Mouse (Mus musculus) hindbrain, embryonic 14.5 days (tissue): ENCODE data around the gene Pald1. TPM values are rescaled to one million over a fixed set of nuclear protein-coding genes. Genes with fewer than 3 reads are reported as not detected.
A peak's percentile ranks its signal among the peaks of the same experiment; 100 is the strongest.

ENCODE experiments used
- ATAC-seq: fragments of 200-750 bp; cut with Nextera tagmentation; 2 replicates; pipeline ENCODE4 v1.8.0; 2017; ENCODE audit warnings: moderate number of reproducible peaks, mild to moderate bottlenecking, moderate TSS enrichment, moderate library complexity; ENCODE audit not compliant: low FRiP score
- DNase-seq: peaks from one replicate; pipeline ENCODE4 v3.0.0-alpha.2; 2015; ENCODE audit warnings: low spot score
- H3K27ac ChIP-seq: fragments of 300-500 bp; sonication (generic); 2 replicates; pipeline ENCODE4 v1.5.1; 2014; ENCODE audit warnings: mild to moderate bottlenecking, moderate library complexity
- H3K27me3 ChIP-seq: fragments of 300-500 bp; sonication (generic); 2 replicates; pipeline ENCODE4 v1.6.1; 2014; ENCODE audit warnings: mild to moderate bottlenecking, low read length, mixed read lengths; ENCODE audit not compliant: control insufficient read depth, insufficient read depth
- H3K36me3 ChIP-seq: fragments of 300-500 bp; sonication (generic); replicated peaks from 2 replicates; pipeline ENCODE4 v1.6.1; 2014; ENCODE audit not compliant: control insufficient read depth, insufficient read depth
- H3K4me1 ChIP-seq: fragments of 300-500 bp; sonication (generic); replicated peaks from 2 replicates; pipeline ENCODE4 v1.6.1; 2014; ENCODE audit warnings: antibody characterized with exemption, low read length, mixed read lengths; ENCODE audit not compliant: control insufficient read depth, insufficient read depth
- H3K4me2 ChIP-seq: fragments of 300-500 bp; sonication (generic); replicated peaks from 2 replicates; pipeline ENCODE4 v1.6.1; 2014; ENCODE audit warnings: mild to moderate bottlenecking, moderate library complexity
- H3K4me3 ChIP-seq: fragments of 300-500 bp; sonication (generic); replicated peaks from 2 replicates; pipeline ENCODE4 v1.5.1; 2014; ENCODE audit warnings: mild to moderate bottlenecking, low read length
- H3K9ac ChIP-seq: fragments of 300-500 bp; sonication (generic); 2 replicates; pipeline ENCODE4 v1.6.1; 2014
- H3K9me3 ChIP-seq: fragments of 300-500 bp; sonication (generic); 2 replicates; pipeline ENCODE4 v1.6.1; 2016; ENCODE audit warnings: low read length; ENCODE audit not compliant: control insufficient read depth
- WGBS: fragments of 180-500 bp; shearing (Covaris S2); extraction: QIAGEN DNeasy Blood & Tissue Kit; methylation state at CpG from one replicate; pipeline ENCODE4 v1.1.7; 2014; 5-methylcytosine and 5-hydroxymethylcytosine counted together
- polyA plus RNA-seq: library from polyadenylated mRNA; unstranded; fragments of >200 nt; fragmentation: Nextera tagmentation; extraction: Ambion mirVana; gene quantifications from 2 replicates; pipeline ENCODE4 v1.2.1, GENCODE M21; 2014

The Pald1 gene
- polyA plus RNA-seq, 1 experiment from 2014 or later, result 26.7 TPM

- DNase-seq, result no peak
- H3K27me3 ChIP-seq, result no peaks in the 10 kb centered on the region
- no peak overlapping the region for H3K4me3 ChIP-seq
- H3K36me3 ChIP-seq, result no peaks in the 10 kb centered on the region
- 86% methylated on average over 5 of the region's 5 CpGs for WGBS
- ATAC-seq, result no peak
- H3K9me3 ChIP-seq, result no peaks in the 10 kb centered on the region
- no peak overlapping the region for H3K27ac ChIP-seq
- H3K9ac ChIP-seq, result no peak overlapping the region
- H3K4me1 ChIP-seq, result no peaks in the 10 kb centered on the region
- no peak overlapping the region for H3K4me2 ChIP-seq
Observed at GRCm38 (mm10) chr10:61281115-61281514, 102.2 kb downstream of the Pald1 start.

GRCm38 (mm10) chr10:61277918-61278674 is 105.2 kb downstream of the Pald1 start:
- H3K4me2 ChIP-seq, result no peak overlapping the region
- ATAC-seq, result 0 out of 2 replicates have a peak, but pooled peaks have one; percentile 29
- no peaks in the 10 kb centered on the region for H3K36me3 ChIP-seq
- H3K9ac ChIP-seq, result no peak overlapping the region
- WGBS, result 51% methylated on average over 14 of the region's 14 CpGs
- no peak overlapping the region for H3K27ac ChIP-seq
- no peak overlapping the region for H3K4me3 ChIP-seq
- H3K27me3 ChIP-seq, result 0 out of 2 replicates have a peak, but pooled peaks cover 11% of the 10 kb centered on the region
- no peaks in the 10 kb centered on the region for H3K9me3 ChIP-seq
- DNase-seq, result no peak
- H3K4me1 ChIP-seq, result no peaks in the 10 kb centered on the region

- peaks cover 20% of the 10 kb centered on the region for H3K27me3 ChIP-seq
- no peak overlapping the region for H3K9ac ChIP-seq
- no peaks in the 10 kb centered on the region for H3K9me3 ChIP-seq
- DNase-seq, result no peak
- no peak overlapping the region for H3K4me3 ChIP-seq
- H3K36me3 ChIP-seq, result no peaks in the 10 kb centered on the region
- no peak for ATAC-seq
- H3K4me2 ChIP-seq, result no peak overlapping the region
- H3K4me1 ChIP-seq, result no peaks in the 10 kb centered on the region
- 96% methylated on average over 6 of the region's 6 CpGs for WGBS
- H3K27ac ChIP-seq, result no peak overlapping the region
Observed at GRCm38 (mm10) chr10:61277051-61277450, 106.3 kb downstream of the Pald1 start.

- no peaks in the 10 kb centered on the region for H3K36me3 ChIP-seq
- H3K4me1 ChIP-seq, result no peaks in the 10 kb centered on the region
- no peak overlapping the region for H3K4me2 ChIP-seq
- no peak overlapping the region for H3K9ac ChIP-seq
- H3K4me3 ChIP-seq, result no peak overlapping the region
- ATAC-seq, result peak; percentile 56; the same call in 1 of the 2 replicates
- H3K27me3 ChIP-seq, result peaks cover 23% of the 10 kb centered on the region
- no peaks in the 10 kb centered on the region for H3K9me3 ChIP-seq
- under 1% methylated on average over 5 of the region's 5 CpGs for WGBS
- no peak overlapping the region for H3K27ac ChIP-seq
- peak; percentile 64 for DNase-seq
Observed at GRCm38 (mm10) chr10:61275669-61276110, 107.6 kb downstream of the Pald1 start.

GRCm38 (mm10) chr10:61274532-61274931 is 108.8 kb downstream of the Pald1 start:
- Histone ChIP-seq H3K4me2 (no peak overlapping the region), H3K4me3 (no peak overlapping the region), H3K9me3 (no peaks in the 10 kb centered on the region), H3K9ac (no peak overlapping the region), H3K27ac (no peak overlapping the region), H3K4me1 (no peaks in the 10 kb centered on the region), H3K36me3 (no peaks in the 10 kb centered on the region), H3K27me3 (peaks cover 23% of the 10 kb centered on the region)
- ATAC-seq (no peak), DNase-seq (no peak)
- WGBS, result 62% methylated on average over 2 of the region's 2 CpGs

GRCm38 (mm10) chr10:61273844-61274215 is 109.5 kb downstream of the Pald1 start:
- Histone ChIP-seq H3K4me2 (peak overlapping the region; percentile 91), H3K4me3 (peak overlapping the region; percentile 45), H3K36me3 (no peaks in the 10 kb centered on the region), H3K9ac (no peak overlapping the region), H3K4me1 (no peaks in the 10 kb centered on the region), H3K27ac (no peak overlapping the region), H3K27me3 (peaks cover 23% of the 10 kb centered on the region), H3K9me3 (no peaks in the 10 kb centered on the region)
- WGBS, result 47% methylated on average over 7 of the region's 7 CpGs
- no peak for DNase-seq
- no peak for ATAC-seq

GRCm38 (mm10) chr10:61273081-61273843 is 110.1 kb downstream of the Pald1 start, which contains the start of gene Adamts14:
TSS of gene Adamts14 (minus strand) at chr10:61273438.
- Histone ChIP-seq H3K27ac (no peak within 1 kb of the TSS), H3K4me2 (peak within 1 kb of the TSS; percentile 91), H3K4me3 (peak within 1 kb of the TSS; percentile 45), H3K9me3 (no peaks in the 10 kb centered on the region), H3K4me1 (no peaks in the 10 kb centered on the region), H3K27me3 (peaks cover 23% of the 10 kb centered on the region), H3K9ac (peak within 1 kb of the TSS; percentile 62), H3K36me3 (no peaks in the 10 kb centered on the region)
- ATAC-seq (peak; percentile 56), DNase-seq (no peak)
- WGBS, result under 1% methylated on average over 68 of the region's 75 CpGs

- ATAC-seq (no peak), DNase-seq (no peak)
- no peaks in the 10 kb centered on the region for H3K36me3 ChIP-seq
- H3K4me3 ChIP-seq, result peak overlapping the region; percentile 45
- no peaks in the 10 kb centered on the region for H3K9me3 ChIP-seq
- H3K27ac ChIP-seq, result no peak overlapping the region
- 47% methylated on average over 5 of the region's 5 CpGs for WGBS
- H3K4me2 ChIP-seq, result peak overlapping the region; percentile 91
- H3K9ac ChIP-seq, result peak overlapping the region; percentile 62; the same call in 1 of the 2 replicates
- H3K27me3 ChIP-seq, result peaks cover 23% of the 10 kb centered on the region
- no peaks in the 10 kb centered on the region for H3K4me1 ChIP-seq
Observed at GRCm38 (mm10) chr10:61272631-61273030, 110.7 kb downstream of the Pald1 start.

GRCm38 (mm10) chr10:61272089-61272626 is 111.2 kb downstream of the Pald1 start:
- WGBS, result 60% methylated on average over 8 of the region's 8 CpGs
- no peak overlapping the region for H3K4me3 ChIP-seq
- H3K9ac ChIP-seq, result no peak overlapping the region
- DNase-seq (no peak), ATAC-seq (no peak)
- no peaks in the 10 kb centered on the region for H3K4me1 ChIP-seq
- H3K27ac ChIP-seq, result no peak overlapping the region
- no peak overlapping the region; the same call in 1 of the 2 replicates for H3K4me2 ChIP-seq
- H3K27me3 ChIP-seq, result peaks cover 23% of the 10 kb centered on the region
- no peaks in the 10 kb centered on the region for H3K9me3 ChIP-seq
- no peaks in the 10 kb centered on the region for H3K36me3 ChIP-seq
